Mouse (Mus musculus) hindbrain, embryonic 16.5 days (tissue): ENCODE measurements around the gene Olfr836. TPM values are rescaled to one million over a fixed set of nuclear protein-coding genes. Genes with fewer than 3 reads are reported as not detected.
"Not testable (repeated sequence)": the region's sequence is repeated elsewhere in the genome, so short reads cannot be mapped to it uniquely, and the experiment has no call there.

Experiments used
- ATAC-seq: fragments of 200-750 bp; cut with Nextera tagmentation; 2 replicates; pipeline ENCODE4 v1.8.0; 2017; ENCODE audit warnings: moderate TSS enrichment, moderate library complexity
- H3K27ac ChIP-seq: fragments of 300-500 bp; sonication (generic); 2 replicates; pipeline ENCODE4 v1.5.1; 2014; ENCODE audit warnings: low read depth, mild to moderate bottlenecking, control low read depth, low read length, moderate library complexity
- H3K27me3 ChIP-seq: fragments of 300-500 bp; sonication (generic); replicated peaks from 2 replicates; pipeline ENCODE4 v1.6.1; 2014; ENCODE audit warnings: low read length; ENCODE audit not compliant: control insufficient read depth, insufficient read depth
- H3K36me3 ChIP-seq: fragments of 300-500 bp; sonication (generic); 2 replicates; pipeline ENCODE4 v1.6.1; 2014; ENCODE audit warnings: mild to moderate bottlenecking, low read length, moderate library complexity, mixed read lengths; ENCODE audit not compliant: control insufficient read depth, insufficient read depth
- H3K4me1 ChIP-seq: fragments of 300-500 bp; sonication (generic); 2 replicates; pipeline ENCODE4 v1.6.1; 2014; ENCODE audit warnings: low read depth, low read length; ENCODE audit not compliant: control insufficient read depth, insufficient read depth
- H3K4me2 ChIP-seq: fragments of 300-500 bp; sonication (generic); 2 replicates; pipeline ENCODE4 v1.6.1; 2014; ENCODE audit warnings: mild to moderate bottlenecking, low read length, control low read depth, moderate library complexity
- H3K4me3 ChIP-seq: fragments of 300-500 bp; sonication (generic); 2 replicates; pipeline ENCODE4 v1.5.1; 2014; ENCODE audit warnings: mild to moderate bottlenecking, low read length, control low read depth, moderate library complexity
- H3K9ac ChIP-seq: fragments of 300-500 bp; sonication (generic); 2 replicates; pipeline ENCODE4 v1.6.1; 2014; ENCODE audit warnings: low read depth, mild to moderate bottlenecking, control low read depth, low read length, moderate library complexity
- H3K9me3 ChIP-seq: fragments of 300-500 bp; sonication (generic); 2 replicates; pipeline ENCODE4 v1.6.1; 2014; ENCODE audit warnings: mild to moderate bottlenecking, low read length, moderate library complexity; ENCODE audit not compliant: control insufficient read depth
- WGBS: fragments of 180-500 bp; shearing (Covaris S2); extraction: QIAGEN DNeasy Blood & Tissue Kit; methylation state at CpG from one replicate; pipeline ENCODE4 v1.1.7; 2014; 5-methylcytosine and 5-hydroxymethylcytosine counted together
- polyA plus RNA-seq: library from polyadenylated mRNA; unstranded; fragments of >200 nt; fragmentation: Nextera tagmentation; extraction: Ambion mirVana; gene quantifications from 2 replicates; pipeline ENCODE4 v1.2.1, GENCODE M21; 2015

The Olfr836 gene
- polyA plus RNA-seq = not detected in 2 replicates

DNA sequence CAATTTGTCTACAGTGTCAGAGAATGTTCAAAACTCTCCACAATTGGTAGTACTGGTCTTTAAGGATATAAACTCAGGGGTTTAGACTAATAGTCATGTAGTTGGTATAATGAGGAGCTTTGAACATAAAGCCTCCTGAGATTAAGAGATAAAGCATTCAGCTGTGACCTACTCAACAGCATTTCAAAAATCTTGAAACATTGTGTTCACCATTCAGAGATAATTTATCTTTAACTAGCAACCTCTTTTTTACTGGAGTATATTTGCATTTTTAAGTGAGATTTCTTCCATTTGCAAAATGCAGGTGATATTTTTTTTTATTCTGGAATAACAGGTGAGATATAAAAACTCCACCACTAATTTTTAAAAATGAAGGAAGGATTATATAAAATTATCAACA, at the start of gene Olfr836:
Olfr836 (plus strand) TSS at position 301 of the 400 bp plus-strand sequence.
- H3K36me3 ChIP-seq = no peaks in the 10 kb centered on the region
- no peaks in the 10 kb centered on the region for H3K27me3 ChIP-seq
- no peak within 1 kb of the TSS for H3K27ac ChIP-seq
- no peak within 1 kb of the TSS for H3K4me2 ChIP-seq
- H3K4me3 ChIP-seq = no peak within 1 kb of the TSS
- no peaks in the 10 kb centered on the region for H3K9me3 ChIP-seq
- no peak for ATAC-seq
- no peak within 1 kb of the TSS for H3K9ac ChIP-seq
- no peaks in the 10 kb centered on the region for H3K4me1 ChIP-seq

- no peaks in the 10 kb centered on the region for H3K27me3 ChIP-seq
- H3K9ac ChIP-seq = no peak overlapping the region
- no peaks in the 10 kb centered on the region for H3K4me1 ChIP-seq
- ATAC-seq = no peak
- no peaks in the 10 kb centered on the region for H3K36me3 ChIP-seq
- H3K4me3 ChIP-seq = no peak overlapping the region
- WGBS = 40% methylated on average over 3 of the region's 3 CpGs
- no peak overlapping the region for H3K4me2 ChIP-seq
- H3K9me3 ChIP-seq = no peaks in the 10 kb centered on the region
- no peak overlapping the region for H3K27ac ChIP-seq
Observed at GRCm38 (mm10) chr9:19084986-19085385, 35.2 kb upstream of the Olfr836 start.

DNA sequence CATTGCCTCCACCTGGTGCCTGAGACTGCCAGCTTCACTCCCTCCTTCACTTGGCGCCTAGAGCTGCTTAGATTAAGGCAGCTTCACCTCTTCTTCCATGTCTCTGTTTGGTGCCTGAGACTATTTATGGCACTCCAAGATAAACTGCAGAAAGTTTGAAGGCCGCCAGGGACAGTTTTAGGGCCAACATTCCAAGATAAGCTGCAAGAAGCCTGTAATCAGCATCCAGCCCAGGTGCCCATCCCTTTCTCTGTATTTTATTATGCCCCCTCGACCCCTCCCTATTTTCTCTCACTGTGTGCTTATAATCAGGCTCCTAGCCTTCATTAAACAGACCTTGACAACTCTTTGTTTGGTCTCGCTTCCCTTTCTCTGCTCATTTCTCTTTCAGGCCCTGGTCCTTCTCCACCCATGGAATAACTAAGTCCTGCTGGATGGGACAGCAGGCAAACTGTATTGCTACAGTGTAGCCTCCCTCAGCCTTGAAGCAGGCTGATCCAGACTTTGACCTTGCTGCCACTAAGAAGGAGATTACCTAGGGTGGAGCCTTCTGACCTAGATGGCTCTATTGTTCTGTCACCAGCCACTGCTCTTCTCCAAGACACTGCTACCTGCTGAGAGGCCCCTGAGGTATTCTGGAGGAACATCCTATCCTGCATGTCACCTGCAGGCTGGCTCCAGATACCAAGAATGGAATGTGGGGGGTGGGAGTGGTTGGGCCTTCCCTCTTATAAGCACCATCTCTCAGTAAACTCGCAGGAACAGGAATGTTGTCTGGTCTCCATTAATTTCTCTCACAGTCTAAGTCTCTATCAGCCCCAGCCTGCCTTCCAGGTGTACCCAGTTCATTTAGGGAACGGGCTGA, 27.1 kb upstream of the Olfr836 start:
- WGBS = 66% methylated on average over 6 of the region's 6 CpGs
- not testable (repeated sequence) for H3K4me3 ChIP-seq, H3K4me1 ChIP-seq, H3K4me2 ChIP-seq, H3K36me3 ChIP-seq, H3K9ac ChIP-seq, ATAC-seq, H3K9me3 ChIP-seq, H3K27ac ChIP-seq, H3K27me3 ChIP-seq

DNA sequence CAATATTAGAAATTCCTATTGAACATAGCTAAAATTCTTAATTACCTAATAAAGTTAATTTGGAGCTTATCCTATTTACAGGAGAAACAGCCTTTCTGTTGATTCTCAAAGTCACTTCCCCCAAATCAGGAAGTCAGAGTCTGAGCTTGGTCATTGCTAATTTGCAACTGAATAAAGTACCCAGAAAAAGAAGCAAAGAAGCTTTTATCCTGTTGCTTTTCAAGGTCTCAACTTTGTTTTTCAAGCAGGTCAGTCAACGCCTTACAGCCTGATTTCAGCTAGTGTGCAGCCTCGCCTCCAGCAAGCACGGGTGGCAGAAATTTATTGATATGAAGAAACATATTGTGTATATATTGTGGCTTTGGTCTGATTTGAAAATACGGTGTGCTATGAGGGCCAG, 22.9 kb upstream of the Olfr836 start:
- H3K27ac ChIP-seq = no peak overlapping the region
- H3K4me3 ChIP-seq = no peak overlapping the region
- no peaks in the 10 kb centered on the region for H3K36me3 ChIP-seq
- no peak overlapping the region for H3K9ac ChIP-seq
- no peak overlapping the region for H3K4me2 ChIP-seq
- no peaks in the 10 kb centered on the region for H3K4me1 ChIP-seq
- H3K27me3 ChIP-seq = no peaks in the 10 kb centered on the region
- peaks cover 8% of the 10 kb centered on the region for H3K9me3 ChIP-seq
- WGBS = 86% methylated on average over 4 of the region's 4 CpGs
- no peak for ATAC-seq

DNA sequence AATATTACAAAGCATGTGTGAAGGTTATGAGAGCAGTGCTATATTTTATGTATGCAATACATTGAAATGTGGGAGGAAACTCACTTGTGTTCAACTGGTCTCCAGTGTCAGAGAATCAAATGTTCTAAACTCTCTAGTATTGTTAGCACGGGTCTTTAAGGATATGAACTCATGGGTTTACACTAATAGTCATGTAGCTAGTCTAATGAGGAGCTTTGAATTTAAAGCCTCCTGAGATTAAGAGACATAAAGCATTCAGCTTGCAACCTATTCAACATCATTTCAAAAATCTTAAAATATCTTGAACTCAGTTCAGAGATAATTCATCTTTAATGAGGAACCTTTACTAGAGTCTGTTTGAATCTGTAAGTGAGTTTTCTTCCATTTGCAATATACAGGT, 15.8 kb downstream of the Olfr836 start, which contains the start of gene Olfr837:
Olfr837 (plus strand) TSS at position 301 of the 400 bp plus-strand sequence.
- WGBS = 67% methylated on average over 1 of the region's 1 CpGs
- Histone ChIP-seq H3K27me3 (no peaks in the 10 kb centered on the region), H3K9me3 (peaks cover 3% of the 10 kb centered on the region; the same call in 1 of the 2 replicates), H3K4me3 (no peak within 1 kb of the TSS), H3K4me1 (no peaks in the 10 kb centered on the region), H3K9ac (no peak within 1 kb of the TSS), H3K4me2 (no peak within 1 kb of the TSS), H3K36me3 (no peaks in the 10 kb centered on the region), H3K27ac (no peak within 1 kb of the TSS)
- ATAC-seq = no peak

Other genes with a start within 250 kb of the Olfr836 start
- gene Olfr830, start 245.7 kb upstream of the Olfr836 start, polyA plus RNA-seq = not detected in 2 replicates
- not detected in 2 replicates for gene Olfr832, start 183.3 kb upstream of the Olfr836 start, polyA plus RNA-seq
- gene Olfr834, start 132.4 kb upstream of the Olfr836 start, polyA plus RNA-seq = not detected in 2 replicates
- not detected in 2 replicates for gene Olfr835, start 87.6 kb upstream of the Olfr836 start, polyA plus RNA-seq
- gene Olfr837, start 15.9 kb downstream of the Olfr836 start, polyA plus RNA-seq = not detected in 2 replicates
- gene Olfr839-ps1, start 56.9 kb downstream of the Olfr836 start, polyA plus RNA-seq = not detected in 2 replicates
- gene Olfr843, start 131.6 kb downstream of the Olfr836 start, polyA plus RNA-seq = not detected in 2 replicates
- not detected in 2 replicates for gene Olfr844, start 196.0 kb downstream of the Olfr836 start, polyA plus RNA-seq
- gene Olfr845, start 216.1 kb downstream of the Olfr836 start, polyA plus RNA-seq = not detected in 2 replicates
- not detected in 2 replicates for gene Olfr846, start 243.6 kb downstream of the Olfr836 start, polyA plus RNA-seq